Mouse (Mus musculus): ENCODE data around the gene Ramp1.

GRCm38 (mm10) chr1:91201122-91201521 lies 21.5 kb downstream of the Ramp1 start:
- TF ChIP-seq EP300 (IDR thresholded peaks at IDR 0.05; ENCODE audit: low read depth) (no peak), CTCF (IDR thresholded peaks at IDR 0.05; ENCODE audit: low read depth) (no peak)
